ENCODE assay signal across 23 mouse cellular contexts in the genomic region with DNA sequence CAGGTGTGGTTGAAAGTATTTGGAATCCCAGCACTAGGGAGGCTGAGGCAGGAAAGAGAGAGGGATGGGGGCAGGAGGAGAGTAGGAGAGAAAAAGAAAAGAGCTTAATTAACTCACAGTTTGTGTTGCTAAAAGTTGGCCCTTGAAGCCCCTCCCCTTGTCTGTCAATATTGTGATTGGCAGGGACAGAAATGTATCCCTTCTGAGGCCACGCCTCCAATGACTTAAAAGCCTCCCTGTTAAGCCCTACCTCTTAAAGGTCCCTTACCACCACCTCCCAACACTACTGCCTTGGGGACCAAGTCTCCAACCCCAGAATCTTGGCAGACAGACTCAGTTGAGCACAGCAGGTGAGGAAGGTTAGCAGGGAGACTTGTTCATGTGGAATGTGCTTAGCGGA. TPM values are rescaled to one million over a fixed set of nuclear protein-coding genes. Genes with fewer than 3 reads are reported as not detected.
"Had no signal": no experiment of that assay in that cellular context is flagged by ENCODE, and none has a peak within 500 bp of the region (broad histone marks: within the 10 kb centered on the region; RNA-seq: fewer than 3 reads in every experiment).

No protein-coding gene starts in this region.

- H3K4me3 ChIP-seq: midbrain, embryonic 13.5 days; myocyte; neural tube, embryonic 13.5 days; stomach, embryonic 15.5 days had no signal

- H3K9me3 ChIP-seq: midbrain, embryonic 13.5 days; neural tube, embryonic 13.5 days; stomach, embryonic 15.5 days had no signal

- H3K27me3 ChIP-seq: midbrain, embryonic 13.5 days; neural tube, embryonic 13.5 days; stomach, embryonic 15.5 days had no signal

- ATAC-seq: liver, postnatal 0 days; lung, postnatal 0 days; midbrain, embryonic 13.5 days; midbrain, embryonic 16.5 days had no signal

- H3K36me3 ChIP-seq: midbrain, embryonic 13.5 days; neural tube, embryonic 13.5 days; stomach, embryonic 15.5 days had no signal

- H3K4me2 ChIP-seq: liver, embryonic 11.5 days; lung, embryonic 14.5 days; midbrain, embryonic 13.5 days; neural tube, embryonic 13.5 days; stomach, embryonic 15.5 days had no signal

- H3K4me1 ChIP-seq: midbrain, embryonic 13.5 days; neural tube, embryonic 13.5 days; stomach, embryonic 15.5 days had no signal

- H3K27ac ChIP-seq: liver, embryonic 14.5 days; midbrain, embryonic 13.5 days; neural tube, embryonic 13.5 days; stomach, embryonic 15.5 days had no signal

- DNase-seq: kidney, adult 11 months; kidney, adult 9 months; kidney, postnatal 14 days; kidney, postnatal 4 days; liver, postnatal 0 days; lung, embryonic 14.5 days; lung, postnatal 4 days; retina, postnatal 1 day; right cerebral cortex, postnatal 25 days; spleen, adult 18-20 months; thymus, adult 2 months; thymus, postnatal 14 days; thymus, postnatal 4 days had no signal

- H3K9ac ChIP-seq: liver, embryonic 14.5 days; liver, postnatal 0 days; lung, embryonic 14.5 days; midbrain, embryonic 13.5 days; neural tube, embryonic 13.5 days; stomach, embryonic 15.5 days had no signal

RNA-seq across cellular contexts. Expression of a gene that starts 9.6 kb away (rescaled TPM):
- polyA plus RNA-seq: liver, embryonic 11.5 days; liver, embryonic 14.5 days had no signal

RNA-seq across cellular contexts. Expression of a gene that starts 30.3 kb away (rescaled TPM):
- polyA plus RNA-seq: kidney, embryonic 16.5 days; limb, embryonic 11.5 days; liver, embryonic 14.5 days; liver, postnatal 0 days; lung, embryonic 14.5 days; neural tube, embryonic 13.5 days had no signal
